Mouse (Mus musculus) intestine, embryonic 14.5 days (tissue): ENCODE results near the gene Gm20736. TPM values are rescaled to one million over a fixed set of nuclear protein-coding genes. Genes with fewer than 3 reads are reported as not detected.
"Not testable (repeated sequence)": the region's sequence is repeated elsewhere in the genome, so short reads cannot be mapped to it uniquely, and the experiment has no call there.

Experiments
- ATAC-seq: fragments of 200-750 bp; cut with Nextera tagmentation; replicated peaks from 2 replicates; pipeline ENCODE4 v1.8.0; 2017; ENCODE audit warnings: low read depth, moderate number of reproducible peaks, moderate TSS enrichment, moderate library complexity; ENCODE audit not compliant: low FRiP score, low TSS enrichment
- DNase-seq: peaks from one replicate; pipeline ENCODE4 v3.0.0-alpha.2; 2018; ENCODE audit warnings: low spot score
- H3K27ac ChIP-seq: fragments of 300-500 bp; sonication (generic); 2 replicates; pipeline ENCODE4 v1.5.1; 2014; ENCODE audit warnings: low read depth, mild to moderate bottlenecking, control low read depth
- H3K27me3 ChIP-seq: fragments of 300-500 bp; sonication (generic); replicated peaks from 2 replicates; pipeline ENCODE4 v1.6.1; 2014; ENCODE audit warnings: low read length, control low read depth; ENCODE audit not compliant: control insufficient read depth, insufficient read depth
- H3K36me3 ChIP-seq: fragments of 300-500 bp; sonication (generic); 2 replicates; pipeline ENCODE4 v1.6.1; 2014; ENCODE audit warnings: low read length, control low read depth; ENCODE audit not compliant: control insufficient read depth, insufficient read depth
- H3K4me1 ChIP-seq: fragments of 300-500 bp; sonication (generic); replicated peaks from 2 replicates; pipeline ENCODE4 v1.6.1; 2014; ENCODE audit warnings: low read length, control low read depth, mixed read lengths; ENCODE audit not compliant: control insufficient read depth, insufficient read depth
- H3K4me2 ChIP-seq: fragments of 300-500 bp; sonication (generic); 2 replicates; pipeline ENCODE4 v1.6.1; 2014; ENCODE audit warnings: low read length
- H3K4me3 ChIP-seq: fragments of 300-500 bp; sonication (generic); 2 replicates; pipeline ENCODE4 v1.5.1; 2014; ENCODE audit warnings: low read depth, low read length, control low read depth, mixed read lengths
- H3K9ac ChIP-seq: fragments of 300-500 bp; sonication (generic); 2 replicates; pipeline ENCODE4 v1.6.1; 2014; ENCODE audit warnings: mild to moderate bottlenecking, low read length
- H3K9me3 ChIP-seq: fragments of 300-500 bp; sonication (generic); 2 replicates; pipeline ENCODE4 v1.6.1; 2016; ENCODE audit warnings: low read length, control low read depth; ENCODE audit not compliant: control insufficient read depth
- WGBS: fragments of 180-500 bp; shearing (Covaris S2); extraction: QIAGEN DNeasy Blood & Tissue Kit; methylation state at CpG from one replicate; pipeline ENCODE4 v1.1.7; 2014; 5-methylcytosine and 5-hydroxymethylcytosine counted together
- polyA plus RNA-seq: library from polyadenylated mRNA; unstranded; fragments of >200 nt; fragmentation: Nextera tagmentation; extraction: Ambion mirVana; gene quantifications from 2 replicates; pipeline ENCODE4 v1.2.1, GENCODE M21; 2014

Gene Gm20736
- not detected in 2 replicates for polyA plus RNA-seq

DNA sequence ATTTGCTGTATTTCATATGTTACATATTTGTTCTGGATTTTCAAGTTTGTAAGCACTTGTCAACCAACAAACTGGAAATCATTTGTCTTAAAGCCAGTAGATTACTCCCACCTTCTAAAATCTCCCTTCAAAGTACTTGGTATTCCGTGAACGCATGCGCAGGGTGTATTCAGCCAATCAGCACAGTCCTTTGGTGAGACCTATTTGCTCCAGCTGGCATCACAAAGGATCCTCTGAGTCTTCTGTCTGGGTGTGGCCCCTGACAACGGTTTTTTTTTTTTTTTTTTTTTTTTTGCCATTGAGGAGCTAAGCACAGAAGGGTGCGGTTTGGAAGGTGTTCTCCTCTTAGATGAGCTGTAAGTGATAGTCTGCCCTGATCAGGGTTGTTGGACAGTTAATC, at the start of gene Gm20736:
Gene Gm20736, plus strand, starts transcription at position 301 of the 400 bp plus-strand sequence.
- not testable (repeated sequence) for H3K4me3 ChIP-seq, DNase-seq, H3K27ac ChIP-seq, H3K36me3 ChIP-seq, ATAC-seq, H3K27me3 ChIP-seq, H3K9me3 ChIP-seq, H3K4me2 ChIP-seq, H3K4me1 ChIP-seq, H3K9ac ChIP-seq
- whole genome bisulfite sequencing = no CpG with 5 or more reads among the region's 5 CpGs

Other genes starting within 250 kb of the Gm20736 start
- not detected in 2 replicates for gene Gm20924, start 170.2 kb upstream of the Gm20736 start, polyA plus RNA-seq